Mouse (Mus musculus) liver (tissue): Measurements from ENCODE around the gene Hepacam2.
A peak's percentile ranks its signal among the peaks of the same experiment; 100 is the strongest.
"Not testable (repeated sequence)": the region's sequence is repeated elsewhere in the genome, so short reads cannot be mapped to it uniquely, and the experiment has no call there.

ENCODE experiments used
- DNase-seq: peaks from one replicate; pipeline ENCODE4 v3.0.0-alpha.2; 2020; ENCODE audit warnings: mixed read lengths

Gene Hepacam2

GRCm38 (mm10) chr6:3498162-3498848 is at the start of gene Hepacam2, which contains the start of gene Vps50:
TSS of gene Hepacam2 (minus strand) at chr6:3498298.
TSS of gene Vps50 (plus strand) at chr6:3498382.
- peak; percentile 83 for DNase-seq

DNA sequence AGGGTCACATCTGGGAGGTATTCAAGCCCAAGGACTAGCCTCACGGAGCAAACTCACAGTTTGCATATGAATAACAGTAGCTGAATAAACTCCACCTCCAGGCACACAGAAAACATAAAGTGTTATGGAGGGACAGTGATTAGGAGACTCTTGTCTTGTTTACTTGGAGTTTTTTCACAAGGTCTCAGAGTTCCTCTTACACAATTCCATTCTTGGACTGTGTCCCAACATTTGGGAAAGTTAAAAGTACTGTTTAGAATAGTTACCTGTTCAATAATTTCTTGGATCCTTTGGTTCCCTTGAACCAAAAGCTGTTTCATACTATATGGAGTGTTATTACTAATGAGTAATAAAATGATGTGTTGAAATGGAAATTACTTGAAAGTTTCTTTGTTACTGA is 46.9 kb upstream of the Hepacam2 start:
- no peak for DNase-seq

DNA sequence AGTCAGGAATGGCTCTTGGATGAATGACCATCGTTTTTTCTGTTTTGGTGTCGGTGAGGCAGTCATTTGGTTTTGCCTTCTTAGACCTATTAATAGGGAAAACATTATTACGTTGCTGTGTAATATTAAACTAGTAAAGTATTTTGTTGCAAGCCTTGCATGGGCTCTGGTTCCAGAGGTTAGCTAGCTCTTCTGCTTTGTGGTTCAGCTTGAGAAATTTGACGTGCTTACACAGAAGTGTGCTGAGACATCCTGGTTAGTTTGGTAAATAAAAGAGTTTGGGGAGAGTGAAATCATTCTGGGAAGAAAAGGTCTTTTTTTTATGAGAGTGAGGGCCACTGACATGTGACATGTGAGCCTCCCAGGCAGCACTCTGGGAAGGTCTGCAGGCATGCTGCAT is 45.8 kb upstream of the Hepacam2 start:
- DNase-seq = no peak

DNA sequence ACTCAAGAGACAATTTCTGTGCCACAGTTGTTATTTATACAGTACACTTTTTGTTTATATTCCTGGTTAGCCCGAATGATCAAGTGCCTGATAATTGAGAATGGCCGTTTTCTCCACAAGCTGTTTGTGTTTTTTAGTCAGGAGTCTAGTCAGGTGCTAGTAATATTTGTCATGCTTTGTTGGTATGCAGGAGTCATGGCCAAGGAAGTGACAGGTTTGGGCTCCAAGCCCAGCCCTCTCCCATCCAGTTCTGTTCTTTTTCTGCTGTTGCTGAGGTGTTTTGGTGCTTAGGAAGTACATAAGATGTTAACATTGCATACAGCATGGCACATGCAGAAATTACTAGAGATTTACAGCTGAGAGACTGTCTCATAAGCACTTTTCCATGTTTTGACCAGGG is 41.4 kb upstream of the Hepacam2 start:
- no peak for DNase-seq

GRCm38 (mm10) chr6:3536048-3536447 is 38.0 kb upstream of the Hepacam2 start:
- DNase-seq = no peak

DNA sequence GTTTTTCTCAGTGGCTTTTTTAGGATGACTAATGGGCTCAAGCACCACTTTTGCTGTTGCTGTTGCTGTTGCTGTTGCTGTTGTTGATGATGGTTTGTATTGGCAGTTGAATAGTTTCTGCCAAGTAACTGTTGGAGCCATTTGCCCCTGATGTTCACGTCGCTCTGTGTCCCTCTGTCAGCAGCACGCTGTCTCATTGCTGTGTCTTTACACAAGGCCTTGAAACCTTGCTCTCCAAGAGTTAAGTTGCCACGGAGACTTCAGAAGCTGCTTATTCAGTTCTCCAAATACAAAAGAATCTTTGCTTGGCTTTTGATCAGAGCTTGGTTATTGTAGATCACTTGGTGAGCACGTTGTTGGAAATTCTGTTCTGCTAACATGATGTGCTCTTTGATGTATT is 33.3 kb upstream of the Hepacam2 start:
- no peak for DNase-seq

GRCm38 (mm10) chr6:3528198-3528597 is 30.1 kb upstream of the Hepacam2 start:
- DNase-seq = no peak

DNA sequence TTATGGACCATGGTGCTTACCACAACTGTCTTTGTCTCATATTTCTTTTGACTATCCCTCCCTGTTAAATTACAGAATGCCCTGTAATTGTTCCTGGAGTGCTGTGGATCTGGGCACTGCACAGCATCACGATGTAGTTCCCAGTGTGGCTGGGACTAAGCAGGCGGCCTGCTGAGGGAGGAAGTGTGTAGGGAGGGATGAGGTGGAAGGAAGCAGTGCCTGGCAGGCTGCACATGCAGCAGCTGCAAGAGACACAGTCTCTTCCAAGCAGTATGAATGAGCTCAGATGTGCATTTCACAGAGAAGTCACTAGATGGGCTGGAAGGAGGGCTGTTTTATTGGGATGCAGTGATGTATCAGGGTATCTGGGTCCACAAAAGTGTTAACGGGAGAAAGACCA is 14.5 kb upstream of the Hepacam2 start:
- no peak for DNase-seq

DNA sequence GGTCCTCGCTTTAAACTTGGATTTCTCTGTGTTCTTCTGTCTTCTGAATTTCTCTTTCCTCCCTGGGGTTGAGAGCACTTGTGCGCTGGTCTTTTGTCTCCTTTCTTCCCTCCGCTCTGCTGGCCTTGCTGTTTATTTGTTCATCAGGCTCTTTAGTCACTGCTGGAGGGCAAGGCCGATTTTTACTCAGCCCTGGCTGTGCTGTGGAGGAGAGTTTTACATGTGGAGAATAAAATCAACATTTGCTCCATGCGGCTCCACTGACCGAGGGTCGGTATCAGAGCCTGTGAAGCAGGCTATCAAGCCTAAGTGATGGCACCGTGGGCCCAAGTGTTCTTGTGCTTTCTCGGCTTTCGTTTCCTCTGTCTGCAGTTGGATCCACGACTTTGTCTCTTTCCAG is 13.5 kb upstream of the Hepacam2 start:
- no peak for DNase-seq

DNA sequence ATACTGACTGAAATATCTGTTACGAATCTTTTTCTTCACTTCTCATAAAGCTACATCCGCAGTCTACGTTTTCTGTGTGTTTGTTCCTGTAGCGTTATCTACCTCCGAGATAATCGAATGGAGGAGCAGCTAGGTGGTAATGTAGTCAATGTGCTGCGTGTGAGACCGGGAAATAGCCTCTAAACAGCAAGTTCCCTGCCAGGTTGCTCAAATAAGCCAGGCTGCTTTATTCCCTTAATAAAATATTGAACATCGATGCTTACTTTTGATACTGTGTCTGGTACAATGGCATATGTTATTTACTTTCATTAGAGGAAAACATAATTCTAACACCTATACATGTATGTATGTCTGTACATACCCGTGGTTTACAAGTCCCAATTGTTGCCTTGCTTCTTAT is 13.0 kb upstream of the Hepacam2 start:
- no peak for DNase-seq

DNA sequence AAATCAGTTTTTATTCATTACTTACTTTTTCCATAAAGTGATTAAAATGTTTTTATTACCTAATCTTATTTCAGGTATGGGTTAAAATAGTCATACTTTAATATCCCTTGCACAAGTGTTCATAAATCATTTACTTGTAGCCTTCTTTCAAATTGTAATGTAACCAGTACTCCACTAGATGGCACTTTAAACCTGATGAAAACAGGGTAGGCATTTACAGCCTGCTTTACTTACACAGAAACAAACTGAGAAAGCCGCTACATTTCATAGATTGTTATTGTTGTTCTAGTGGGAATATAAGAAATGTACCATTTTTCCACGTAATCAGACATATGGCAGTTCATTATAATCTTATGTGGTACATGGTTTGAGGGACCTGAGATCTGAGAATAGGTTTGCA is 11.7 kb upstream of the Hepacam2 start:
- DNase-seq = no peak

- not testable (repeated sequence) for DNase-seq
Measured at GRCm38 (mm10) chr6:3508151-3508550, 10.1 kb upstream of the Hepacam2 start.

- DNase-seq = no peak
Measured at GRCm38 (mm10) chr6:3507078-3507477, 9.0 kb upstream of the Hepacam2 start.

DNA sequence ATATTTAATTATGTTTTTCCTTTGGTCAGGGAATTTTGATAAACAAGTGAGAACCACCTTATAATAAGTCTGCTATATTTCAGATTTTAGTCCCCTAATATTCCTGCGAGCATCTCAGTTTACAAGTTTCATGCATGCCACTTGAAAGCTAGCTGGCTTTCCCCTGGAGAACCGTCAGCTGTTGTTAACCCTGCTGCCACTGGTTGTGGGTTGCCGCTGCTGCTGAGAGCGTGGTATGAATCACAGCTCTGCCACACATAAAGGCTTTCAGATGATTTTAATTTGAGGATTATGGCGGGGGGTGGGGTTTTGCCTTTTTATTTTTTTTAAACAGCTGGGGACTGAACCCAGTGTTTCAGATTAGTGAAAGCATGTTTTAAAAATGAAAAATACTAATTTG is 7.2 kb upstream of the Hepacam2 start:
- no peak for DNase-seq

DNA sequence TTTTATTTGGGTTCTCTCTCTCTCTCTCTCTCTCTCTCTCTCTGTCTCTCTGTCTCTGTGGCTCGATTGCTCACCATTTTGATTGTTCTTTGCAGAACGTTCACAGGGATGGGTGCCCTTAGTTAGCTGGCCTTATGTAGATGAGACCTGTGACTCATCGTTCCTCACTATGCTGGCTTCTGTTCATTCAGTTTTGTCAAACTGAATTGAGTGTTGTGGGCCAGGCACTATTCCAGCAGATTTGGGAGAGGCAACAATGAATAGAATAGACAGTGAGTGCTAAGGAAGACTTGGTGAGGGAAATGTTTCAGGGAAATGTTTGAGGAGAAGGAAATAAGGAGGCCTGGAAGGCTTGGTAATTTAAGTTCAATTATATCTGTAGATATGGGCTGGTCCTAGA is 2.2 kb upstream of the Hepacam2 start:
- DNase-seq = no peak

DNA sequence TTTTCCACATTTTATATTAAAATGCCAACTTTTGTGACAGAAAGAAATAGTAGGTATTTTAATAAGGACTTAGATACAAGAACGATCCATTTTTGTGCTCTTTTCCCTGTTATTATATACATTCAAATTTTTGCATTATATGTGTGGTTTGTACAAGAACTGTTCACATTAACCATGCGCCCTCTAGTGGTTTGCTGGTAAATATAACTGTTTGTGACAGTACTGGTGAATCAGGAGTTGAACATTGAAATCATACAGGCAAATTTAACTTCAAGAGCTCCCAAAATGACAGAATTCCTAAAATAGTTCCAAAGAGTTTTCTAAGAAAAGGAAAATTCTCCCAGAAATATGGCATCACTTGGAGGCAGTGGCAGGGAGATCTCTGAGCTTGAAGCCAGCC is 1.9 kb downstream of the Hepacam2 start:
- DNase-seq = no peak

DNA sequence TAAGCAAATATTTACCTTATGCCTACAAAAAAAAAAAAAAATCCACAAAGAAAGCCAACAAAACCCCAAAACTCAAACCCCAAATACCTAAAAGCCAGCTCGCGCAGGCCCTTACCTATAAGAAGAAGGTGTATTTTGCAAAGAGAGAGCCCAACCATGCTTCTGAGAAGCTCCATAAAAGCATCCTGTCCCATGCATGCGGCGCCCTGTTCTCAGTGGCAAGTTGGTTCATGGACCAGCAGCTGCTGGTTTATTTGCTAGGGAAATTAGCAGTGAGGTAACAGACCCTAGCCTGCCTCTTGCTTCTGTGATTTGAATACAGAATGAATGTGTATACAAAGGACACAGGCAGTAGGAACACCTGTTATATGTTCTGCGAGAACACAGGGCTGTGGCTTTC is 3.8 kb downstream of the Hepacam2 start:
- no peak for DNase-seq

DNA sequence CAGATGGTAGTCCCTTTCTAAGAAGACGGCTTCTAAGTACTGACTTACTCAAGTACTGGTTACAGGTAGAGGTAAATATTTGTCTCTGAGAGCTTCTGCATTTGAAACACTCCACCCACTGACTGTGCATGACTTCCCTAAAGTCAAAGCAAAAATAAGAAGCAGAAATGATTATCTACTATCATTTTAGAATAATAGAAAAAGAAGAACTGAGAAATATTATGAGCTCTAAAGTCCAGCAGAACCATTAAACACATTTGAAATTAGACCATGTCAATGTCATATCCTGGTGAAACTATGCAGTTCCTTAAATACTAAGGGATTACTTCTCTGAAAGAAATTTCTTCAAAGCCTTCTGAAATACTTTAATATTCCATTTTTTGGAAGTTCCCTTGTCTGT is 10.7 kb downstream of the Hepacam2 start:
- no peak for DNase-seq

GRCm38 (mm10) chr6:3485133-3485532 is 13.0 kb downstream of the Hepacam2 start:
- DNase-seq = no peak

GRCm38 (mm10) chr6:3481705-3482104 is 16.4 kb downstream of the Hepacam2 start:
- DNase-seq = no peak

DNA sequence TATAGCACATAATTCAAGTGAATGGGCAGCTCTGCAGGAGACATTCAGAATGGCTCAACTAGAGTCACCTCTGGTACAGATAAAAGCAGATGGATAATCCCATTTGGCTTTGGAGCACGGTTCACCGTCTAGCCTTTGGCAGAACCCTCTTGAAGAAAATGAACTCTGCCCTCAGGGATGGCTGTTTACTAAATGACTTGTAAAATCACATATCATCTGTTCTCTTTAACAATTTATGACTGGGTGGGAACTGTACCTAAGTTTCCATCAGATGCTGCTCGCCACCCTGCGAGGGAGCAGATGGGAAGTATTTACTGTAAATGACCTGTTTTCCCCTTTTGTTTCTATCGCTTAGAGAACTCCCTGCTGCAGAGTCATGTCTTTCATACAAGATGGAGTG is 18.2 kb downstream of the Hepacam2 start:
- DNase-seq = no peak

- no peak for DNase-seq
Measured at GRCm38 (mm10) chr6:3476299-3476698, 21.8 kb downstream of the Hepacam2 start.

DNA sequence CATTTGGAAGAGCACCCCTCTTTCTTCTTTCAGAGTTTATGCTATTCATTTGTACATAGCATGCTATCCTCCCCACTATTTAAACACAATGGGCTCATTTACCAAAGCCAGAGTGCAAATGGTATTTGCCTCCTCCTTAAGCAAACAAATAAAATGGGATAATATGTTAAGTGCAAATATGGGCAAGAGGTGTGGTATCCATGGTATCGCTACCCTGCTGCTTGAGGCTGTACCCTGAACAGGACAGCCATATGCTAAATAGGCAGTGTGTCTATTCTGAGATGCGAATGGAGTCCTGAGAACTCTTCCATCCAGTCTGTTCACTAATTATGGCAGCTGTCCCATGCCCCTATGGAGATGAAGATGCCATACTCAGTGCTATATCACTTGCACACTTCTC is 27.4 kb downstream of the Hepacam2 start:
- no peak for DNase-seq

- no peak for DNase-seq
Measured at GRCm38 (mm10) chr6:3468627-3469026, 29.5 kb downstream of the Hepacam2 start.

GRCm38 (mm10) chr6:3463594-3463993 is 34.5 kb downstream of the Hepacam2 start:
- no peak for DNase-seq
